Mouse (Mus musculus) layer of hippocampus, adult 11-12 months (tissue): ENCODE measurements around the gene Tcp1.
"Not testable (repeated sequence)": the region's sequence is repeated elsewhere in the genome, so short reads cannot be mapped to it uniquely, and the experiment has no call there.

ENCODE experiments used
- DNase-seq: peaks from one replicate; pipeline ENCODE4 v3.0.0; 2022; ENCODE audit warnings: low spot score

The Tcp1 gene

DNA sequence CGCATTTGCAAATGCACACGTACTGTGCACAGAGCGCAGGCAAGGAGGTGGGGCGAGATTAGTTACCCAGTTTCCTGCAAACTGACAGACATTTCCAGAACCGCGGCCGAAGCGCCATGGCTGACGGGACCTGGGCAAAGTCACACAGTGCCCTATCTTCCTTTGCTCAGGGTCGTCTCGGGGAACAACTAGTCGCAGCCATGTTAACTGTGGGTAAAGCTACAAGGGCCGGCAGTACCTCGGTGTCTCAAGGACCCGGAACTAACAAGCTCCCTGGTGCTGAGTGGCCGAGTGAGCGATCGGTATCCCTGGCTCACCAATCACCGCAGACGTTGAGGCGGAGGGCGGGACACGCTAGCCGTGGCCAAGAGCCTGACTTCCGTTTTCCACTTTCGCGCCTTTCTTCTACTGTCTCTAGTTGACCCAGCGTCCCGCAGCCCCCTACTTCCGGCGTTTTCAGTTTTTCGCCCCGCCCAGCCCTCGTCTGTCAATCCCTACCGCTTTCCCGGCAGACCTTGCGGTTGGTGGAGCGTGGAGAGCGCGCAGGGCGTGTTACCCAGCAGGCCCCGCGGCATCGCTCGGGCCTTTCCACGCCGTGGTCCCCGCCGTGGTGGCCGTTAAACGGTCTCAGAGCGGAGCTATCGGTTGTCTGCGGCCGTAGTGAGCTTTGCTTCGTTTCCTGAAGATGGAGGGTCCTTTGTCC, 531 bp downstream of the Tcp1 start, which contains the start of gene Mrpl18:
Gene Mrpl18, minus strand, starts transcription at position 465 of the 703 bp plus-strand sequence.
- DNase-seq, result peak; percentile 99

DNA sequence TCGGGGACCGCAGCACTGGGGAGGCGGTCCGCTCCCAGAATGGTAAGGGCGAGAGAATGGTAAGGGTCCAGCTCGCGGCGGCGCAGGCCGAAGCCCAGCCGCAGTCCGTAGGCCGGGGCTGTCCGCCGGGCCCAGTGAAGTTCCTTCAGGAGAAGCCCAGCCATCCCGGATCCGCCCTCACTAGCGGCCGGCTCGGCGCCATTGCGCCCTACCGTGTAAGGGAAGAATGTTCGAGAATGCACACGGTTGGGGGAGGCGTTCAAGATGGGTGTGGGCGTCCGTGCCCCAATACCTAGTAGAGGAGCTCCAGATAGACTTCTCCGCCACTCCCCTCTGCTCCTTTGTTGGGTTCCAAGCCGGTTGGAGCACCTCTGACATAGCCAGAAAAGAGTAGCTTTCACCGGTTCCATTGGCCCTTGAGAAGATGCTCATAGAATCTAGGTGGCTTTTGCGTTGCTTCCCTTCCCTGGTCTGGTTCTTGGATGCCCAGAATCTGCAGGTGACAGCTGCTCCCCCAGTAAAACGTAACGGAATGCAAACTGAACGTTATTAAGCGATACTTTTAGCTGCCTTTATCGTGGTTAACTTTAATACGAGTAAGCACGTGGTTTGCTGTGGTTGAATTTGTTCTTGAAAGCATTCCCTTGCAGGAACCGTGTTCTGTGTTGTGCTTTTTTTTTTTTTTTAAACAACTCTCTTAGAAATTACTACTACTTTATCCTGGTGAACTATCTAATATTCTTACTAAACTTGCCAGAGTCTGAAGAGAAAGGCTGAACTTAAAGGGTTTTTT, 1.3 kb downstream of the Tcp1 start:
- DNase-seq, result peak; percentile 55

DNA sequence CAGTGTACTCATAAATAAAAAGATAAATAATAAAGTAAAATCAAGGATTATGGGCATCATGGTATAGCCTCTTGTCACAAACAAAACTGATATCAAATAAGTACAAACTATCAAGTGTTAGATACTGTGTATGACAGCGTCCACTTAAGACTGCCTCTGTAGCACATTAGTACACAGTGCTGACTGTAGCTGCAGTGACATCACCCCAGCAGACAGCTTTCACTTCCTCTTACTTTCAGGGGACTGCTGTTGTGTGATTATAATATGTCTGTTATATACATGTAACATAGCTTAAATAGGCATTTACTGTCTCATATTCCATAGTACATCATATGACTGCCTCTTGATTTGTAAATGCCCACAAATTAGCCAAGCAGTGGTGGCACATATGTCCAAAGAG, 5.6 kb downstream of the Tcp1 start:
- DNase-seq, result no peak

DNA sequence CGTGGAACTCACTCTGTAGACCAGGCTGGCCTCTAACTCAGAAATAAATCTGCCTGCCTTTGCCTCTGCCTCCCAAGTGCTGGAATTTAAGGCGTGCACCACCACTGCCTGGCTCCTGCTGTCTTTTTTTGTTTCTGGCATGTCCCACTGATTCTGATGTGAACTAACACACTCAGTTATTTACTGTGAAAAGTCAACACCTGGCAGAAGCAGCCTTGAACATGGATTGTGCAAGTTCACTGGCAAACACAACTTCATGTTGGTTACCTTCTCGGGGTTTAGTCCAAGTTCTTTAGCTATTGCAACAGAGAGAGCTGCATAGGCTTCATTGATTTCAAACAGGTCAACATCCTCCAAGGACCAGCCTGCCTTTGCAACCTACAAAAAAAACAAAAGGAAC, 9.5 kb downstream of the Tcp1 start:
- DNase-seq, result no peak

DNA sequence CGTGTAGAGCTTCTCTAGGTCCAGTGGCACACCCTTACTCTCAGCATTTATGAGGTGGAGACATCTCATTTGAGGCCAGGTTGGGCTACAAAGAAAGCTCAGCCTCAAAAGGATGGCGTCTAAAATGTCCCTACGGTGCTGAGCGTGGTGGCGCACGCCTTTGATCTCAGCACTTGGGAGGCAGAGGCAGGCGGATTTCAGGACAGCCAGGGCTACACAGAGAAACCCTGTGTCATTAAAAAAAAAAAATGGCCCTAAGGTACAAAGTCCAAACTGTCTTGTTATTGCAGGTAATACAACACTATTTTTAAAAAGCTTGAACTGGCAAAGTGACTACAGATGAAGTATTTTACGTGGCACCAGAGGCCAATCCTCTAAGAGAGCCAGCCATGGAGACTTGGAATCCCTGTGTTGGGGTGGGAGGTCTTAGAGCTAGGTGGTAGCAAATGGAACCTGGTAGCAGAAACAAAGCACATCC, 10.2 kb downstream of the Tcp1 start:
- DNase-seq, result no peak

DNA sequence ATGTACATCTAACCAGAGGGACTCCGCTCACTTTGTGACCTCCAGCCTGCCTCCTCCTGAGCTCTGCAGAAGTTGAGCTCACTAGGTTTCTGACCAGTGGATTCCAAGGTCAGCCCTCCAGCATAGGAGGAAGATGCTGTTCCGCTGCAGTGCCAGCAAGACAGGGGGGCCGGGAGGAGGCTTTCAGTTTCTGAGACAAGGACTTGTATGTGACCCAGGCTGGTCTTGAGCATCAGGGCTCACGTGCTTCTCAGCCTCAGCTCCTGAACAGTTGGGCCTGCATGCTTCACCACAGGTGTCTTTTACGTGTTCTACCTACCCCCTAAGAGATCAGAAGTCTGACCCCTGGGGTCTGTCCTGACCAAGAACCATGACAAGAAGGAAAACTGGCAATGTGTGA, 16.1 kb downstream of the Tcp1 start:
- DNase-seq, result not testable (repeated sequence)

DNA sequence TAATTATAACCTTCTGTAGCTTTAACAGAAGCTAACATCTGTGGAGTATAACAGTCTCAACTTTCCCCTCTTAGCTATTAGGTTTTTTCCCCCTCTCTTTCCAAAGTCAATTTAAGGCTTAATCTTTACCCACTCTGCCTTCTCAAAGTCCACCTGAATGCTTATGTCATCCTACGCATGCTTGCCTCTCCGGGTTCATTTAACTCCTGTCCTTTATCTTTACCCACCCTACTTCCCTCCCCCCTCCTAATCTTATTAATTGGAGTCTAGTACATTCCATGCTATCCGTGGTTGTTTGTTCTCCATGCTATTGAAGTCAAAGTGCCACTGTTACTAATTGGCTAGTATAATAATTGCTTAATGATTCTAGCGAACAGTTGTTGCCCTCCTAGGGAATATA, 20.2 kb downstream of the Tcp1 start:
- DNase-seq, result no peak

DNA sequence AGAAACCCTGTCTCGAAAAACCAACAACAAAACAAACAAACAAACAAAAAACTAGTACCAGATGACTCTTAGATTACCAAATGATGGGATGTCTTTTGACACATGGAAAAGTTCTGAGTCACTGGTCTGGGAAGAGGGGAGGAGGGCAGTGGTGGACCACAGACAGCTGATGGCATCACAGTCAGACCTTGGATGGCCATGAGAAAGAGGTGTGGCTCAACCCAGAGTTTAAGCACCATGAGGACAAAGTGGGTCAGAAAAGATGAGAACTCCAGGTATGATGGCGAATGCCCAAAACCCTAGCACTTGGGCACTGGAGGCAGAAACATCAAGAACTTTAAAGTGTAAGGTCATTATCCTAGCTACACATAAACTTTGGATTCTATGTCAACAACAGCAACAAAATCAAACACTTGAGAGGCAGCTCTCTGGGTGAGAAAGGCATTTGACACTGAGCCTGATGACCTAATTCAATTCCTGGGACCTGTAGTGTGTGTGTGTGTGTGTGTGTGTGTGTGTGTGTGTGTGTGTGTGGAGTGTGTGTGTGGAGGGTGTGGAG, 22.0 kb downstream of the Tcp1 start:
- DNase-seq, result no peak

DNA sequence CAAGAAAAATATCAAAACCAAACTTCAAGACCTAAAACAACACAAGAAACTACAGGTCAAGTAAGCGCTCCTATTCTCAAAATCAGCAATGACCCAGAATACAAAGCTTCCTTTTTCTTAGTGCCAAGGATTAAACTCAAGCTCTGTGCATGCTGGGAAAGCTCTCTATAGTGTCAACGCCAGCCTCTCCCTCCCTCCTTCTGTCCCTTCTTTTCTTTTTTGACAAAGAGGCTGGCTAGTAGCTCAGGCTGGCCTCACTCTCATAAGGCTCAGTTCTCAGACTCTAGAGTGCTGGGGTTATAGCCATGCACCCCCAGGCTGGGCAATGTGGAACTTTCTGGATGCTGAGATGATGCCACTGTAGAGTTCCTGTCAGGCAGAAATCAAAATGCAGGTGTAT, 22.6 kb downstream of the Tcp1 start:
- no peak for DNase-seq

DNA sequence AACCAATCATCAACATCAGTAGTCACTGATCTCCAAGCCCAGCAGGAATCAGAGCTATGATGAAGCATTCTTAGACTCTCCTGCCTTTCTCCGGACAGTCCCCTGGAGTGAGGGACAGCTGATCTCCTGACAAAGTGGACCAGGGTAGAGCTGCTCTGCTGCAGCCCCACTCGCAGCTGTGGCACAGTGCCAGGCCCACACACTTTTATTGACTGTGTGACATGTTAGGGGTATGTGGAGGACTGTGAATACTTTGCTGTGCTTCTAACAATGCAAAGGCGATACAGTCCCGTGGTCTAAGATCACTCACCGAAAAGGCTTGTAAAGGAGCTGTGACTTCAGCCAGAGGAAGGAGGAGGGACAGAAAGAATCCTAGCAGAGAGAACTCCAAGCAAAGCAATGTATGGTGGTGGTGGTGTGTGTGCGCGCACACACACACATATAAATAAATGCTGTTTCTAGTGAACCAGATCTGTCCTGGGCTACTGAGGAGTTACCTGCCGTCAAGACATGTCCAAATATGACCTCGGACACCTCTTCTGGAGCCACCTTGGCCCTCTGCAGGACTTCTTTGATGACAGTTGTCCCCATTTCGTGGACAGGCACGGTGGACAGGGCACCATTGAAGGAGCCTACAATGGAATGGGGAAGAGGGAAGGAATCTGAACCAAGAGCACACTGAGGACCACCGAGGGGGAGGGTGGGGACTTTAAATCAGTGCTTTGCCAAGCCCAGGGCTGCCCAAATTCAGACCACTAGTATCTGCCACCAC, 24.1 kb downstream of the Tcp1 start:
- not testable (repeated sequence) for DNase-seq

DNA sequence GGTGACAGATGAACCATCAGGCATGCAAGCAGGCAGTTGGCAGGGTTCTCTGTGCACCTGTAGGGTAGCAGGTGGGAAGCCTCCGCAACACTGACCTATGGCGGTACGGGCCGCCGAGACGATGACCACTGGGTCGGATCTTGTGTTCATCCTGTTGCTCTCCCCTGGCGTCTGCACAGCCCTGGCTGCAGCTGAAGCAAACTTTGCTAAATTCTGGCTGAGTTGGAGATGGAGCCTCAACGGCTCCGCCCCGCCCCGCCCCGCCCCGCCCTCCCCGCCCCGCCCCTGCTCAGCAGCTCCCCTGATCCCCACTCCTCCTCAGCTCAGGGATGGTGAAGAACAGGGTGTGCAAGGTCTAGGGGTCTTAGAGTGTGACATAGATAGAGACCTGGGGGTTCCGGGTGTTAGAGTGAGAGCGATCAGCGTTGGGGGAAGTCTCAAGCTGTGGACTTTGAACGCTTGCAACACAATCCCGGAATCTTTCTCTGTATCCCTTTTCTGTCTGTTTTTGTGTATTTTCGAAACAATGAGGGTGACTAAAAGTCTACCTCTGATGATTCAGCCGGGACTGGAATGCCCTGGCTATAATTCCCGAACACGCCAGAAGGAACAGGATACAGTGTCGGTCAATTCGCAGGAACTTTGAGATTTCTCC, 24.8 kb downstream of the Tcp1 start, which contains the start of gene Acat3:
Gene Acat3, minus strand, starts transcription at position 450 of the 655 bp plus-strand sequence.
- DNase-seq, result no peak

DNA sequence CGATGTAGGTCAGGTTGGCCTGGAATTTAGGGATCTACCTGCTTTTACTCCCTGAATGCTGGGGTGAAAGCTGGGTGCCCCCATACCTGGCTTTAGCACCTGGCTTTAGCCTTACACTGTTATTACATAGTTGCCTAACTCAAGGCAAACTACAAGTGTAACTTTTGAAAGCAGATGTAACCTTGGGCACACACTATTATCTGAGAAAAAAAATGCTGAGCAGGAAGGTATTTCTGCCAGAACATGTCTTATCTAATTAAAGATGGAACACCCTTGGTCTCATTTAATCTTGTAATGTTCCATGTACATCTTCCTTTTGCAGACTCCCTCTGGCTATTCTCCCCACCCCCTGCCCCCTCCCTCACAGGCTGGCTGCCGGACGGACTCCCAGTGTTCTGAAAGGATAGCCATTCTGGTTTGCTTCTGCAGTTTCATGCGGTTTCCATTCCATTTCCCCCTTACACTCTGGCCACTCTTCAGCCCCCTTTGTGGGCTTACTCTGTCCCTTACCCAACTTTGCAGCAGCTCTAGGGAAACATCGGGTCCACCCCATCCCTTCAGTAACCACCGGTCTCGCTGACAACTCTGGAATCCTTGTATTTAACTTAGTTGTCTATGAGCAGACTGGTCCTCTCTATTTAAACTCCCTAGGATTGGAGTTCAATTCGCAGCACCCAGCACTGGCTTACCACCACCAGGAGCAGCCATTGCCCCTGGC, 26.2 kb downstream of the Tcp1 start:
- DNase-seq, result no peak

DNA sequence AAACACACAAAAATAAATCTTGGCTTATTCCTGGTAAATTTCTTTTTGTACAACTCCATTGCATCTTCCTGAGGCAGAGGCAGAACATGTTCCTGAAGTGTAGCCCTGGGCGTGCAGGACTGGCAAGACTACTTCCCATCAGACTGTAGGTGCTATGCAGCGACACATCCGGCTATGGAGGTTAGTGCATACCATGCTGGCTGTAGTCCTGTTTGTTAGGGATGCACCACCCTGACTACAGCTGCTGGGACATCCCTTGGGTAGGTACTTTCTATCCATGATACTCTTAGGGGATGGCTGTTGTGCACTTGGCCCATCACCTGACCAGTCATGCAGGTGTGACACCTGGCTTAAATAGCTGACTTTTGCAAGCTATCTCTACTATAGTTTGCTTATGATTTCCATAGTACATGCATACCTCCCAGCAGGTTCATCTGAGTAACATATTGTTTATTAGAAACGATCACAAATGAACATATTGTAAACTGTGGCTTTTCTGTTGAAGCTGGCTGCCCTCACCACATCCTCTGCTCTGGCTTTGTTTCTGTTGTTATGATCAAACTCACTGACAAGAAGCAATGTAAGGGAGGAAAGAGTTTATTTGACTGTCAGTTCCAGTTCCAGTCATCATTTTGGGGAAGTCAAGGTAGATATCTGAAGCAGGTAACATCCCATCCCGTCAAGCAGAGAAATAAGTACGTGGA, 27.1 kb downstream of the Tcp1 start:
- no peak for DNase-seq

DNA sequence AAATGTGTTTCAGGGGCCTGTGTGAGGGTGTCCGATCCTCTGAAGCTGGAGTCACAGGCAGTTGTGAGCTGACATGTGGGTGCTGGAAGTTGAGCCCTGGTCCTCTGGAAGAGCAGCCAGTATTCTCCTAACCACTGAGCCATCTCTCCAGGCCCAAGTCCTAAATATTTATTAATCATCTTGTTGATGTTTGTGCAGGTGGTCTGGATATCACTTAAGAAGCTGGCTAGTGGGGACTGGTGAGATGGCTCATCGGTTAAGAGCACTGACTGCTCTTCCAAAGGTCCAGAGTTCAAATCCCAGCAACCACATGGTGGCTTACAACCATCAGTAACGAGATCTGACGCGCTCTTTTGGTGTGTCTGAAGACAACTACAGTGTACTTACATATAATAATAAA, 34.2 kb downstream of the Tcp1 start:
- no peak for DNase-seq

DNA sequence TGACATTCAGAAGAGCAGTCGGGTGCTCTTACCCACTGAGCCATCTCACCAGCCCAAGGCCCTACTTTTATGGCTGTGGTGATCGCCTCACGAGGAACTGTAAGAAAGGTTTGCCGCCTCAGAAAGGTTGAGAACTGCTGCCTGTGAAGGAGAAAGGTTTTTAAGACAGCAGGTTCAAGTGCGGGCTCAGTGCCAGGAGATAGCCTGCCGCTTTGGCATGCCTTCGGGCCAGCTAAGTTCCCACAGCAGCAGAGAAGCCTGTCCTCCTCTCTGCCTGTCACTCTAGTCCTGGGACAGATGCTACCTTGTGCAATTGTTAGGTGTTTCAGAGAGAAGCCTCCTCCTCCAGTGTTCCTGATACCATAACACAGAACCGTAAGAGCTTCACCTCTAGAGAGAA, 41.2 kb downstream of the Tcp1 start:
- no peak for DNase-seq

DNA sequence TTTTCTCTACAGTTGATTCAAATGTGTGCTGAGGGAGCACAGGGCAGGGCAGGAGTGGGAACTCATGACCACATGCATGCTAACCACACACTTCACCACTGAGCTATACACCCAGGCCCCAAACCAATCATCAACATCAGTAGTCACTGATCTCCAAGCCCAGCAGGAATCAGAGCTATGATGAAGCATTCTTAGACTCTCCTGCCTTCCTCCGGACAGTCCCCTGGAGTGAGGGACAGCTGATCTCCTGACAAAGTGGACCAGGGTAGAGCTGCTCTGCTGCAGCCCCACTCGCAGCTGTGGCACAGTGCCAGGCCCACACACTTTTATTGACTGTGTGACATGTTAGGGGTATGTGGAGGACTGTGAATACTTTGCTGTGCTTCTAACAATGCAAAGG, 43.9 kb downstream of the Tcp1 start:
- DNase-seq, result not testable (repeated sequence)

DNA sequence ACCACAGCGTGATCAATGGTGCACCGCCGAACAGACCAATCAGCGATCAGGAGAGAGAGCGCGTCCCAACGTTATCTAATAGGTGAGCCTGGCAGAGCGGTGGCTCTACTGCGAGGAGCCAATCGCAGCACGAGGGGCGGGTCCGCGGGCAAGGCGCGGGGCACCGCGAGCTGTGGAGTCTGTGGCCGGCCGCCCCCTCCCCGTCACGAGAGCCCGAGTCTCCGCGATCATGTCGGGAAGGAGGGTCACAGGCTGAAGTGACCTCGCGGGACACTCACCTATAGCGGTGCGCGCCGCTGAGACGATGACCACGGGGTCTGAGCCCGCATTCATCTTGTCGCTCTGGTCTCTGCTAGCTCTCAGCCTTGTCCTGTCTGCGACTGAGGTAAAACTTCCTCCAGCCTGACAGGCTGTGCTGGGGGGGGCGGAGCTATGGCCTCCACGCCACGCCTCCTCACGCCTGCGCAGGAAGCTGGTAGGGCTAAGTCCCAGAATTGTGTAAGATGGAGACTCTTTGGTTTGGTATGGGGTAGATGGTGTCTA, 44.9 kb downstream of the Tcp1 start, which contains the start of gene Acat2:
Gene Acat2, minus strand, starts transcription at position 417 of the 543 bp plus-strand sequence.
- DNase-seq, result peak; percentile 94

DNA sequence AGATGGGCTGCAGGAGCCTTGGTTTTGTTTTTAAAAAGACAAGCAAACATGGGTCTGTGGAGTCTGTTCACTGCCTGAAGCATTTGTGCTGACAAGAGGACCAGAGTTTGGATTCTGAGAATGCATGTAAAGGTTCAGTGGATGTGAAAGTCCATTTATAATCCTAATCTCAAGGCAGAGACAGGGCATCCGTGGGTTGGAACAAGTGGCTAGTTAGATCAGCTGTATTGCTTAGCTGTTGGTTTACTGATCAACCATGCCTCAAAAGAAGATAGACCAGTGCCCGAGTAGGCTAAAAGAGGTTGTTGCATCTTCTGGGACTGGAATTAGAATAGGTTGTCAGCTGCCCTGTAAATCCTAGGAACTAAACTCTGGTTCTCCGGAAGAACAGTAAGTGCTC, 48.0 kb downstream of the Tcp1 start:
- DNase-seq, result no peak

DNA sequence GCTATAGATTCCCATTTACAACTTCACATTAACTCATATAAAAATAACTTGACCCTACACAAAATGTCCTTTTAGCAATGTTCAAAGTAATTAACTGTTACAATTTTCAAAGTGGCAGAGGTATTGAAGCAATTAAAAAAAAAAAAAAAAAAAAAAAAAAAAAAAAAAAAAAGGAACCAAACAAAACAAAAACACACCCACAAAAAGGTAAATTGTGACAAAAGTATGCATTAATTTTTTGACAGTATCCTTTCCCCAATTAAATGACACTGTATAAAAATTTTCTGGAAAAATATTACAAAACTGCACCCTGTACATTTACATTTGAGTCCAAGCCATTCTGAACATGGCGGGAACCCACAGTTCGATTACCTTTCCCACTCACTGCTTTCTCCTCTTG, 51.7 kb downstream of the Tcp1 start:
- DNase-seq, result no peak

DNA sequence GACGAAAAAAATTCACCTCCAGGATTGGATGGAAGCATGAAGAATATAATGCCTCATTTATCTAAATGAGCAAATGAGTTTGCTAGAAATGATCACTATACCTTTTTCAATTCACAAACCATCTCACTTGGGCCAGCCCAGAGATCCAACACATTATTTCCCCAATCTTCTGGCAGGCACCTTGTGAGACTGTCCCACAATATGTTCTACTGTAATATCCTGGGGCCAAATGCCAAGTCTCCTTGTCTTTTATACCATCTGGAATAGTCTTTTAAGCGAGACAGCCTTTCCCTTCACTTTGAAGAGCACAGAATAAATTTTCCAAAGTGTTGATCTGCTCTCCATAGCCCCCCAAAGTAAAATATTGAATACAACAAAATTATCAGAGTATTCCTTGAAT, 58.4 kb downstream of the Tcp1 start:
- no peak for DNase-seq
